Mouse (Mus musculus) mature B cell (primary cell): ENCODE measurements around the gene Dapk2.

Source experiments
- in situ Hi-C: fragments of 300-500 bp; cut with MboI; formaldehyde crosslinking; loops from 2 replicates; pipeline ENCODE4 v1.14.3; 2019

Gene Dapk2

GRCm38 (mm10) chr9:66307341-66307740 is 149.3 kb downstream of the Dapk2 start:
- in situ Hi-C loops: no loop called here

DNA sequence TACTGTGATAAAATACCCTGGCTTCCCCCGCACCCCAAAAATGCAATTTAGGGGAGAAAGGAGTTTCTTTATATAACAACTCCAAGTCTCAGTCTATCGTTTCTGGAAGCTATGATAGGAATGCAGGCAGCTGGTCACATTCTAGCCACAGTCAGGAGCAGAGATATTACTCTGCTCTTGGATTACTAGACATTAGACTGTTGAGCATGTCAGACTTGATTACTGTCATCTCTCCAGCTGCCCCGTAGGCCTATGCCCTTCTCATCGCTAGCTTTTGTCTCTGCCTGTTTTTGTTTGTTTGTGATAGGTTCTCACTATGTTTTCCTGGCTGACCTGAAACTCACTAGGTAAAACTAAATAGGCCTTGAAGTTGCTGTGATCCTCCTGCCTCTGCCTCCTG is 150.7 kb downstream of the Dapk2 start:
- in situ Hi-C loops: no loop called here

DNA sequence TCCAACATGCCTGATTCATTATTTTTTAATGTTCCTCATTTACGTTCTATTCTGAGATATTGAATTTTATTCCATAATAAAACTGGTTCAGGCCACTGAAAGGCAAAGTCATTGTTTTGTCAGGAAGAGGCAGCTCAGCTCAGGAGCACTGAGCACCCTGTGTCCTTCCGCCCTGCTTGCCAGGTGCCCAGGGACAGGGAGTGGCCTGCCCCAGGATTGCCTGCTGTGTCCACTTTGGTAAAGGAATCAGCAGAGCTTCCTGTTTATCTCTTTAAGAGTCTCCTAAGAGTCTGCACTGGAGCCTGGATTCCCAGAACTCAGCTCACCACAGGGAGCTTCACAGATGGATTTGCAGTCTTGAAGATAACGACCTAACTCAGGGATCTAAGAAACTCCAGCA is 153.4 kb downstream of the Dapk2 start:
- in situ Hi-C loops: no loop called here

- in situ Hi-C loops: no loop called here
Measured at GRCm38 (mm10) chr9:66316603-66317002, 158.6 kb downstream of the Dapk2 start.
